Mouse (Mus musculus): ENCODE measurements around the gene Mrpl43.

Gene Mrpl43

DNA sequence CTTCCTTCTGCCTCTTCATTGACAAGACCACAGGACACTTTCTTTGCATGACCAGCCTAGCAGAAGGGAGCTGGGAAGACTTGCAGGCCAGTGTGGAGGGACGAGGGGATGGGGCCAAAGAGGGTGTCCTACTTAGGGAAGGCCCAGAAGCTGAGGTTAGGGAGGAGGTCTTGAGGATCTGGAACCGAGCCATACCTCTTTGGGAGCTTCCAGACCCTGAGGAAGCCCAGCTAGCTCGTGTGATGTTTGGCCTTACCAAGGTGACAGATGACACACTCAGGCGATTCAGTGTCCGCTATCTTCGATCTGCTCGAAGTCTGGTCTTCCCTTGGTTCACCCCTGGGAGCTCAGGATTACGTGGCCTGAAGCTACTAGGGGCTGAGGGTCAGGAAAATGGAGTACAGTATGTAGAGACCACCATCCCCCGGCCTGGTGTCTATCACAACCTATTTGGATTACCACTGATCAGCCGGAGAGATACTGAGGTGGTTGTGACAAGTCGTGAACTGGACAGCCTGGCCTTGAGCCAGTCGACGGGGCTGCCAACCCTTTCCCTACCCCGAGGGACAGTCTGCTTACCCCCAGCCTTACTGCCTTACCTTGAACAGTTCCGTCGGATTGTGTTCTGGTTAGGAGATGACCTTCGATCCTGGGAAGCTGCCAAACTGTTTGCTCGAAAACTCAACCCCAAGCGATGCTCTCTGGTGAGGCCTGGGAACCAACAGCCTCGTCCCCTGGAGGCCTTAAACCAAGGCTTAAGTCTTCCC lies 1.4 kb upstream of the Mrpl43 start:
- DNase-seq (ENCODE audit: low spot score in 2 of 2), result no peak

DNA sequence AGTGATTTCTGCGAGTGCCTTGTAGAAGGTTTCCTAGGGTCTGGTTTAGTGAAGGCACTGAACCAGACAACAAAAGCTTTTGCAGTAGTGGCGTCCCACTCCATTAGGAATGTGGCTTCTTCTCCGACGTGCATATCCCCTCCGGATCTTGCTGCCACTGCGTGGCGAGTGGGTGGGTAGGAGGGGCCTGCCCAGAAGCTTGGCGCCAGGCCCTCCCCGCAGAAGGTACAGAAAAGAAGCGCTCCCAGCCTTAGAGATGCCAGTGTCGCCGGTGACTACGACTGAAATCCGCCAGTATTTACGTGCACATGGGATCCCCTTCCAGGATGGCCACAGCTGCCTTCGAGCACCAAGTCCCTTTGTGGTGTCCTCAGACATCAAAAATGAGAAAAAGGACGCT lies 779 bp upstream of the Mrpl43 start:
- DNase-seq (ENCODE audit: low spot score in 2 of 2), result no peak

DNA sequence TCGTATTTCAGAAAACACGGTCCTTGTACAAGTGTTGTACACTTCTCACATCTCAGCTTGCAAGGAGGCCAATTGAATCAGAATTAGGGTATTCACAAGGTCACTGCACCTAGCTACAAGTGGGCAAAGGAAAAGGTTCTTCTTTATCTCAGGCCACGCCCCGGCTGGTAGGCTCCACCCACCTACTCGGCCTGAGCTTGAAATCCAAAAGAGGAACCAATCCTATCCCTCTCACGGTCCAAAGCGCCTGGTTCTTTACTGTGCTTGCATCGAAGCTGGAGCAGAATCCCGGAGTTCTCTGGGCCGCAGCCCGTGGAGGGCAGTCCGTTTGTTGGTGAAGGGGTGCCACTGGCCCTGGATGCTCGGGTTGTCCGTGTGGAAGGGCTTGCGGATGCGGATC lies 798 bp downstream of the Mrpl43 start, which contains the start of gene Twnk:
Twnk (plus strand) TSS at position 220 of the 400 bp plus-strand sequence.
- DNase-seq (ENCODE audit: low spot score in 2 of 2), result no peak

DNA sequence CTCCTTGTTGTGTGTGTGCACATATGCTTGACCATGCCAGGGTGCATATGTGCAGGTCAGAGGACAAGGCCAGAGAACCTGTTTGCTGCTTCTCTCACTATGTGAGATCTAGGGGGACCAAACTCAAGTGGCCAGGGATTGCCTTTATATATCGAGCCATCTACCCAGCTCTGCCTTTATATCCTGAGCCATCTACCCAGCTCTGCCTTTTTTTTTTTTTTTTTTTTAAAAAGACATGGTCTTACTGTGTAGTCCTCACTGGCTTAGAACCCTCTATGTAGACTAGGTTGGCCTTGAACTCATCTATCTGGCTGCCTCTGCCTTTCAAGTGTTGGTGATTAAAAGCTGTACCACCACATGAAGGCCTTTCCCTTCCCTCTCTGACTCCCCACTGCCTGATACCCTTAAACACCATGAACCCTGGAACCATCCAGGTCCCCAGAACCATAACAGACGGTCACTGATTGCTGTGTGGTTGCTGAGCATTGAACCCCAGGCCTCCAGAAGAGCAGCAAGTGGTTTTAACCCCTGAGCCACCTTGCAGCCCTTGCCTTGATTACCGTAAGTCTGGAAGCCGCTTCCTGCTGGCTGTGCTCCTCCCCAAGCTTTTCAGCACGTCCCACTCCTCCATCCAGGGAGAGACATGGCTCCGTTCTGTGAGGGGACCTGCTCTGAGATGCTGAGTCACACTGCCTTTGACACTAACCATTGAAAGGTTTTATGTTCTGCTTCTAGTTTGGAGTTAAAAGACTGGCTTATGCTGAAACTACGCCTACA lies 2.3 kb downstream of the Mrpl43 start:
- DNase-seq (ENCODE audit: low spot score in 2 of 2), result no peak

DNA sequence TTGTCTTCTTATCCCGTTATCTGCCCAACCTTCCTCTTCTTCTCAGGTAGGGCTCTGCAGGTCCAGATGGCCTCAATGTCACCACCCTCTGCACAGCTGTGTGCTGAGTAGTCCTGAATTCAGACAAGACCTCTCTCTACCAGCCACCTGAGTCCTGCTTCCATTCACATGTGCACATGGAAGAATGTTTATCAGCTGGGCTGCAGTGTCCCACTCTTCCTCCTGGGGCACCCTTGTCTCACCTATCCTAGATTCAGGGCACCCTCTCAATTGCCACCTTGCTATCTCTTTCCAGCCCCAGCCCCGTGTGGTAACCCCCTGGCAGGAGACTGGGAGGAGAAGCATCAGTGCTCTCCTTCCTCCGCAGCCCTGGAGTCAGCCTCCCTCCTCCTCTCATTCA lies 3.9 kb downstream of the Mrpl43 start:
- no peak for DNase-seq (ENCODE audit: low spot score in 2 of 2)

DNA sequence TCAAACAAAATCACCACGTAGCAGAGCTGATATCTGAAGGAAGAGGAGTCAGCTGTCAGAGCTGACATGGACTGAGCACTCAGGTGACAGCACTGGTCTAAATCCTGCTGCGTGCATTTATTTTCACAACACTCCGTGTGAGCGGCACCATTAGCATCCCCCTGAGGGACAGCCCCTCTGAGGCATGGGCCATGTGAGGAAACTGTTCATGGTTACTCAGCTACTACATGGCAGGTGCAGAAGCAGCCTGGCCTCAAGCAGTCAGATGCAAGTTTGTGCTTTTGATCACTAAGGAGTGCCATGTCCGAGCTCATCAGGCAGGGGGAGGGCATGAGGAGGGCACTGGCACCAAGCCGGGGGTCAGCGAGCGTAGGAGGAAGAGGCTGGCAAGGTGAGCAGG lies 6.6 kb downstream of the Mrpl43 start:
- DNase-seq (ENCODE audit: low spot score in 2 of 2), result no peak

DNA sequence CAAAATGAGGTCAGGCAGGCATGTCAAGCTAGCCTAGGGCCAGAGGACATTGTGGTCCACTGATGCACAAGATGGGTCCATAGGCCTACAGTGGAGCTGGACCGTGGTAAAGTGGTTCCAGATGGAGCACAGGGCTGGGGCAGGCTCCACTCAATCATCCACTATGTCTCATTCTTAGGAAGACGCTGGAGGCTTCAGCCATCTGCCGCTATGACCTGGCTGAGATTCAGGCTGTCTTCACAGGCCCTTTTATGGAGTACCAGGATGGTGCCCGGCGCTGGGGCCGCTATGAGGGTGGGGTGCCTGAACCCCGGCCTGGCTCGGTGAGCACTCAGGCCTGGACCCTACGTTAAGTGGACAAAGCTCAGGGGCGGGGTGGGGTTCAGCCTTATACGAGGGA lies 8.5 kb downstream of the Mrpl43 start:
- no peak for DNase-seq (ENCODE audit: low spot score in 2 of 2)

DNA sequence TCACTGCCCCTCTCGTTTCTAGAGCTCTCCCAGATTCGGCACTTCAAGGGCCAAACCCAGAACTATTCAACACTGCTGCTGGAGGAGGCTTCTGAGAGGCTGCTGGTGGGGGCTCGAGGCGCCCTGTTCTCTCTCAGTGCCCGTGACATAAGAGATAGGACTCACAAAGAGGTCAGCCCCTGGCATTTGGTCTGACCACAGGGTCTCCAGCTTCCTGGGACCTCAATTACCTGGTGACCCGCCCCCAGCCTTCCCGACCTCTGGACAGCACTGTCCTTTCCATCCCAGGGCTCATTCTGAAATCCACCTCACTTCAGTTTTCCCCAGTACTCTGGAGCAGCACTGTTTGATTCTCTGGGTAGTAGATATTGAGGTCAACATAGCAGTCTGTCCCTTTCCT lies 13.5 kb downstream of the Mrpl43 start:
- DNase-seq (ENCODE audit: low spot score in 2 of 2), result no peak

DNA sequence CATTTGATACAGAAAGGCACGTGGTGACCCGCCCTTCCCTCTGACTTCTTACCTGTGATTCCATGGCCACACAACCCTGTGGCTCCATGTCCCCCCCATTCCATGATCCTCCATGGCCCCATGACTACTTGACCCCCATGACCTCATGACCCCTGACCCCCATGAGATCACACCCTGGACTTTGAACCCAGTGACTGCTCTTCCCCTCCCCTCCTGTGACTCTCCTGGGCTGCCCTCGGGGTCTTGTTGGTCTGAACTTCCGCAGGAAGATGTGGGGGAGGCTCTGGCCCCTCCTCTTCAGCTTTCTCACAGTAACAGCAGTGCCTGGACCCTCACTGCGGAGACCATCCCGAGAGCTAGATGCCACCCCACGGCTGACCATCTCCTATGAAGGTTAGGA lies 14.0 kb downstream of the Mrpl43 start:
- no peak for DNase-seq (ENCODE audit: low spot score in 2 of 2)

DNA sequence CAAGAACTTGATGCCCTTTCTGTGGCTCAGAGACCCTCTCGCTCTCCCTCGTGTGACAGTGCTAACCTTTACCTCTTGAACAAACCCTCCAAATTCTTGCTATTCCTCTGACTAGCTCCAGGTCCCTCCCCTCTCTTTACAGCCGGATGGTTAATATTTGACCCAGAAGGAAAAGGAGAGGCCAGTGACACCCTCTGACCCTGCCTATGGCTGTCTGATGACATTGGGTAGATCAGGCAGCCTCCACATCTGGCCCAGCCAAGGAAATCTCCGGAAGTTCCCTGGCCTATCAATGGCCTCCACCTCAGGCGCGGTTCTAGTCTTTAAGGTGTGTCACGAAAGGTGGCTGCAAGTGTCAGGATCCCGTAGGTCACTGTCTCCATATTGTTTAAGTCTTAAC lies 15.2 kb downstream of the Mrpl43 start:
- DNase-seq (ENCODE audit: low spot score in 2 of 2), result no peak

DNA sequence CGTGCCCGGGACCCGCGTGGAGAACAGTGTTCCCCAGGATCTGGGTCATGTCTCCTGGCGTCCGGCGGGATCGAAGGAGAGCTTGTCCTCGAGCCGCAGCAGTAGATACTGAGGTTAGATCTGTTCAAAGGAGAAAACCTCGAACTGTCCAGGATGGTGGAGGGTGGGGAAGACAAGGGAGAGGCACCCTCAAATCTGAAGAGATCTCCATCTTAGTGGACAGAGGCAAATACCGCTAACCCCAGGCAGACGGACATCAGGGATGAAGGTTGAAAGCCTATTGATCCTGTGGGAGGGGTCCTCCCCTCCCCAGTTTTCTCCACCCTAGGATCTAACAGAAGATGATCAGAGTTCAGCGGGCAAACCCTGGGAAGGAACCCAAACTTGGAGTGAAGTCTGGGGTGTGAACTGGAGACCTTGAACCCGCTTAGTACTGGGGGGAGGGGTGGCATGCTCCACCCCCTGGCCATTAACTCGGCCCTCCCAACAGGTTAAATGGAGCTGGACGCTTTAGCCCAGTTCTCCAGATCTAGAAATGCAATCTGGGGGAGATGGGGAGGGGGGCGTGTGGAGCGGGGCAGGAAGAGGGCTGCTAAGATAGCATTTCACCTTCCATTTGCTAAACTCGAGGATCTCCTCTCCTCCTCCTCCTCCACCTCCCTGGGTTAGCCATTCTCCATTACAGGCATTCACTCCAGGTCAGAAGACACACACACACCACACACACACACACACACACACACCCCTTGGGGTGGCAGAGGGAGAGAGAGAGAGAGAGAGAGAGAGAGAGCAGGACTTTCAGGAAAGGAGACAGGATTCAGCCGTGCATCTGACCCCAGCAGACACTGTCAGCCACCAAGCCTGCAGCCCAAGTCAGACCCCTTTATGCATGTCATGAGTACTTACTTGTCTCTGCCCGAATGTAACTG lies 16.4 kb downstream of the Mrpl43 start:
- DNase-seq (ENCODE audit: low spot score in 2 of 2), result no peak

DNA sequence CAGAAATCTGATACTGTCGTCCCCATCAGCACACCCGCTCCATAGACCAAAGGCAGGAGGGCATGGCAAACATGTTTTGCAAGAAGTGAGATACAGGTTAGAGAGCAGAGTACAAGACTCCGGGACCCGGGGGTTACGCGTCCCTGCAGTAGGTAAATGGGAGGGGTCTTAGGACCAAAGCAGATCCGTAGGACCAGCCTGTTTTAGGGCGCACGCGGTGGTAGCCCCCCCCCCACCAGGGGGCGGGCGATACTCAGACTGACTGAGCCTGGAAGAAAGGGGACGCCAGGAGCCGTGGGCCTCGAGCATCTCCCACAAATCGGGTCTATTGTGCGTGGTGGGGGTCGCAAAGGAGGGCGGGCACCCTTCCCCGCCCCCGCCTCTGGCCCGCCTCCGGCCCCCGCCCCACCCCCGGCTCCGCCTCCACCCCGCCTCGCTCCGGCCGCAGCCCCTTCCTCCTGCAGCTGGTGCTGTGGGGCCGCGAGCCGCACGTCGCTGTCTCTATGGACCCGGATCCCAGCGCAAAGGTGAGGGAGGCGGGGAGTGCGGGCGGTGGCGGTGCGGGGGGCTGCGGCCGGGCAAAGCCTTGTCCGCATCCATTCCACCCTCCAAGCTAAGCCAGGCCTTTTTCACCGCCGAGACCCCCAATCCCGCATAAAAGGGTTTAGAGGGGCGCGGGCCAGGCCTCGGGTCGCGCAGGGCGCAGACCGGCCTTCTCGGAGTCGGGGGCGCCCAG lies 17.2 kb downstream of the Mrpl43 start, which contains the start of gene Sema4g:
Sema4g (plus strand) TSS at position 271 of the 736 bp plus-strand sequence.
- no peak for DNase-seq (ENCODE audit: low spot score in 2 of 2)

DNA sequence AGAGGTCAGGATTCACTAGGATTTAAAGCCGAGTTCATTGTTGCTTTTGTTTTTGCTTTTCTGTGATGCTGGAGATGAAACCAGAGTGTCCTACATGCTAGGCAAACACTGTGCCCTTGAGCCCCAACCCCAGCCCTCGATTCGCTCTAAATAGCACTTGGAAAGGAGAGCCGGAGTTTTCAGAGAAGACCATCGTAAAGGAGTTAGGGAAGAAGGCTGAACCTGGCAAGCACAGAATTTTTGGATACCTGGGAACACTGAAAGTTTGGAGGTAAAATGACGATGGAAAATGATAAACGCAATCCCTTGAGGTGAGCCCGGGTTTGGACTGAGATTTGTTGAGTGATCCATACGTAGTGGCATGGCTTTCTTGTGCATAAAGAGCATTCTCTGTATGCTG lies 17.9 kb downstream of the Mrpl43 start:
- DNase-seq (ENCODE audit: low spot score in 2 of 2), result no peak

DNA sequence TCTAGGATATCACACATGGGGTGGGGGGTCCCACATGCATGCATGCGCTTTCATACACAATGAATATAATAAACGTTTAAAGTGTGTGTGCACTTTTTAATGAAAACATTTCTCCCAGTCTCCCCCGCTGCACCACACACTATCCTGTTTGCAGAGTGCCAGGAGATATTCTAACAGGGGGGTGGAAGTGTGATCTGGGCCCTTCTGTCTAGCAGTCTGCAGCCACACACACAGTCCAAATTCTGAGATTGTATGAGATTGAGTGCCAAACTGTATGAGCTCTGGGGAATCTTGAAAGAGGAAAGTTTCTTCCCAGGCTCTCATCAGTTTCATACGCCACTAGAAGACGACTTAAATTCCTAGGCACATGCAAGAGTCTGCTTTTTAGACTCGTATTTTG lies 18.4 kb downstream of the Mrpl43 start:
- DNase-seq (ENCODE audit: low spot score in 2 of 2), result peak; percentile 50 to 69

DNA sequence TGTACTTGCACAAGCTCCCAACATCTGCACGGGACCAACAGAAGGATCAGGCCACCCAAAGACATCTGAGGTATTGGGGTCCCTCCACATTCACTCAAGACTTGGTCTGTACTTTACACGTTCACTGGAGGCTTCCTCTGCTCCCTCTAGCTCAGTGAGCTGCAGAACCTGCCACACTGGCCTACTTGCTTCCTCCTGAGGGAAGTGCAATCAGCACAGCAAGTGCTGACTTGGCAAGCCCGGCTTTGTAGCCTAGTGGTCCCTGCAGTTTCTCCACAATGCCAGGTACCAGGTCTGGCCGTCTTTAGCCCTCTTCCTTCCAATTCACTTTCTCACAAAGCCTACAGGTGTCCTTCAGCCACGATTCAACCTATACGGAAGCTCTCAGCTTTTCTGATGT lies 19.2 kb downstream of the Mrpl43 start:
- DNase-seq (ENCODE audit: low spot score in 2 of 2), result no peak

DNA sequence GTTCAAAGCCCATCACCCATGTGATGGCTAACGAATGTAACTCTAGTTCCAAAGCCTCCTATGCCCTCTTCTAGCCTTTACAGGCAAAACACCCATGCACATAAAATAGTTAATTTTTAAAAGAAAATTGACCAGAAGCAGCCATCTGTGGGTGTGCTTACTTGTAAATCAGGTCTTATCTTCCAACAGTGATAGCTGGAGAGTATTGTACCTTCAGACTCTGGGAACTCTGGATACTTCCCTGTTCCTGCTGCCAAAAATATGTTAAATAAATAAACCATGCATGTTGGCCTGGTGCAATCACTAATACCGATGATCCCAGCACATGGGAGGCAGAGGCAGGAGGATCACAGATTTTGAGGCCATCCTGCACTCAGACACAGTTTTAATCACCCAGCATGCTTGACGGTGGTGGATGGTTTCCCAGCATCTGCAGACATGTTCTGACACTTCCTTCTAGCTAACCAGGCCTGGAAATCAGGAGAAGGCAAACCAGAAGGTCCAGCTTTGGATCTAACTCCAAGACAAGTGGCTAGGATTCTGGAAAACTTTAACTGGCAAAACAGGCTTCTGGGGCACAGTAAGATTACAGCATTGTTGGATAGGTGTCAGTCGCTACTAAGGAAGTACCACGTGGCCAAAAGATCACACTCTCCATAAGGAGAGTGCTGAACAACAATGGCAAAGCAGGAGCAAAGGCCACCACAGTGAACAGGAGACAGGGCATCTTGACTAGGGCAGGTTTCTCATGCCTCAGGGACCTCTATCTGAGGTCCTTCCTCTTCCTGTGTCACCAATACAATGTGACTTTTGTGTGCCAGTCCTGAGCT lies 20.9 kb downstream of the Mrpl43 start:
- DNase-seq (ENCODE audit: low spot score in 2 of 2), result no peak

DNA sequence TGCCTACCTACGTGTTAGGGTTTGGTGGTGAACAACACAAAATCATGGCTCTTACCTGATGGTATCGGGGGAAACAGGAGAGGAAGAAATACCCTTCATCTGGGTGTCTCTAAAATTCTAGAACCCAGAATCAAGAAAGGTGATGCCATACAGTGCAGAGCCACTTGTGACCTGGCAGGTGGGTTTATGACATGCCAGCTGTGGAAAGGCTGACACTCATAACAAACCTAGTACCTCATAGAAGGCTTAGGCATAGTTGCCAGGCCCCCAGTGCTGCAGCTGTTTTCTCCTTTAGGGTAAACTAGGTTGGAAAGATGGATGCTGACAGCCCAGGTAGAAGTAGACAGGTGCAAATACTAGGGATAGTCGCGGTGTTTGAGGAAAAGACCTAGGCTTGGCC lies 21.8 kb downstream of the Mrpl43 start:
- no peak for DNase-seq (ENCODE audit: low spot score in 2 of 2)

DNA sequence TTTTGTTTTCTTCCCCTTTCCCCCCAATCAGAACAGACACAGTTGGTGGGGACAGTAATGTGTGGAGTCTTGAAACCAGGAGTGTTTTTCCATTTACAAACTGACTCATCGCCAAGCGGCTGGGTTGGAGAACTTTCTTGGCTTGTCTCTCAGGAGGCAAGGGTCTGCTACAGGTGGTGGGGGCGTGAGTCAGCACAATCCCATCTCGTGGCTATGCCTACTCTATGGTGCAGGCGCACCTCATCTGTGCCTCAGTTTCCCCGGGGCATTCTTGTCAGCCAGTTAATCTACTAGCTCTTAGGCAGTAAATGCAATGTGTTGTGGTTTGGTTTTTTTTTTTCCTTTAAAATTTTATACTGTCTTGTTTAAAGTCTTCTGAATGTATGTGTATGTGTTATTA lies 22.9 kb downstream of the Mrpl43 start:
- DNase-seq (ENCODE audit: low spot score in 2 of 2), result no peak

DNA sequence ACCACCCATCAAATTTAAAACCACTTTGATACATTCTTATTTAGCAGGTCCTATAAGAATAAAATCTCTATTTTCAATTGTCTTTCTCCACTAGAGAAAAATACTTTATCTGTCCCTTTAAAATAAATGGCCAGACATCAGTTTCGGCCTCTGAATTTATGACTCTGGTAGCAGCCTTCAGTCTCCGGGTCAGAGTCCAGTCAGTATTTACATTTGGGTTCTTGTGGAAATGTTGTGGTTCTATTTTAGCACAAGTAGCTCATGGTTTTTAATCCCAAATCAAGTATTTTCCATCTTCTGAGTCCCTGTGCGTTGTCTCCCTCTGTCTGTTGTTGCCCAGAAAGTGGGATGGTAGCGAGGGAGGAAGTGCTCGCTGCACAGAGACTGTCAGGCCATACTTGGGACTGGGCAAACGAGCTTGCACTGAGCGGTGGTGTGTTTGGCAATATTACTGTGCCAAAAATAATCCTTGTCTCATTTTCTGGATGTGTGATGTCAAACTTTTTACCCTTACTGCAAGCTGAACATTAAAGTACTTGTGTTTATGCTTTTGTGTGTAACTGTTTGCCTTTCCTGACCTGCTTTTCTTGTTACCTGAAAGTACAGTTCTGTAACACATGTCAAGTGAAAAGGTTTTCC lies 23.6 kb downstream of the Mrpl43 start:
- no peak for DNase-seq (ENCODE audit: low spot score in 2 of 2)

DNA sequence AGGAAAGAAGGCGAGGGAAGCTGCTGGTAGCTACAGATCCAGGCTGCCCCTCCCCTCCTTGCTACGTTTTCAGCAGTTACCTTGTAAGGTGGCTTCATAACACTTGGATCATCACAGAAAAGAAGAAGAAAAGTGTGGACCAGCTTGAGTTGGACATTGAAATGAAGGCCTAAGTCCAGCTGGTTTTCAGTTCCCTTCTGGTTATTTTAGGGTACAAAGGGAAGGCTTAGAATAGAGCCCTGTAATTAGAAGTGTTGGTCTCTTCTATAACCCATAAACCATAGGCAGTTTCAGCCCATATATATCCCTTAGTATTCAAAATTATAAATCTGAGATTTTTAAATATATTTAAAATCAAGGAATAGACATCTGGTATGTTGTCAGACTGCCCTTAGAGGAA lies 25.5 kb downstream of the Mrpl43 start:
- DNase-seq (ENCODE audit: low spot score in 2 of 2), result no peak

Measured in right cerebral cortex, postnatal 36 days (tissue).